Mouse (Mus musculus) left cerebral cortex, adult 11 months (tissue): ENCODE measurements at regions not wholly inside any gene's neighbourhood (a gene's known extent, or its start where the extent isn't known, plus 50 kb on each side); places are given as distances from the start of the nearest gene placed in this dataset.
"Not testable (repeated sequence)": the region's sequence is repeated elsewhere in the genome, so short reads cannot be mapped to it uniquely, and the experiment has no call there.

Source experiments
- DNase-seq: peaks from one replicate; pipeline ENCODE4 v3.0.0; 2022; ENCODE audit warnings: low spot score

- DNase-seq = no peak
Observed at GRCm38 (mm10) chr2:64443171-64443570, 345.3 kb upstream of the Fign start.

- no peak for DNase-seq
Observed at GRCm38 (mm10) chr2:64440961-64441360, 343.1 kb upstream of the Fign start.

DNA sequence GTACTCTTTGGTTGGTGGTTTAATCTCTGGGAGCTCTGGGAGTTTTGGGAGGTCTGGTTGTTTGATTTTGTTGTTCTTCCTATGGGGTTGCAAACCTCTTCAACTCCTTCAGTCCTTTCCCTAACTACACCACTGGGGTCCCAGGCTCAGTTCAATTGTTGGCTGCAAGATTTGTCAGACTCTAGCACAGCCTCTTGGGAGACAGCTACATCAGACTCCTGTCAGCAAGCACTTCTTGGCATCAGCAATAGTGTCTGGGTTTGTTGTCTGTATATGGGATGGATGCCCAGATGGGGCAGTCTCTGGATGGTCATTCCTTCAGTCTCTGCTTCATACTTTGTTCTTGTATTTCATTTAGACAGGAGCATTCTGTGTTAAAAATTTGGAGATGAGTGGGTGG is 319.3 kb upstream of the Fign start:
- DNase-seq = not testable (repeated sequence)

DNA sequence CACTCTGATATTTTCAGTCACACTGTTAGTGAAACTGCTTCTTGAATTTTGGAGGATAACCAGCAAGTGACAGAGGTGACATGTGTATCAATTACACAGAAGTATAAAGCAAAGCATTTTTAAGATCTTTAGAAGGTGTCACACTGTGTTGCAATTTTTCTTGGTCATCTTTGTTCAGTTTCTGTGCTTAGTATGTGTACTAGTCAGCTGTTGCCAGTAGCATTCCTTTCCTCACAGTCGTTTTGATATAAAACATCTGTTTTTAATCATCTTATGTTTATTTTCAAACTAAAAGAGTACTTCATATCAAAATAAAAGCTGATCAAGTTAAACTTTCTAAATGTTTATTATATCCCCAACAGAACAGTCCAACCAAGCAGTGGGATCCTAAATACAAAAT is 316.0 kb upstream of the Fign start:
- DNase-seq = no peak

GRCm38 (mm10) chr2:64413263-64413662 is 315.4 kb upstream of the Fign start:
- DNase-seq = no peak

GRCm38 (mm10) chr2:64395946-64396345 is 298.1 kb upstream of the Fign start:
- DNase-seq = no peak

DNA sequence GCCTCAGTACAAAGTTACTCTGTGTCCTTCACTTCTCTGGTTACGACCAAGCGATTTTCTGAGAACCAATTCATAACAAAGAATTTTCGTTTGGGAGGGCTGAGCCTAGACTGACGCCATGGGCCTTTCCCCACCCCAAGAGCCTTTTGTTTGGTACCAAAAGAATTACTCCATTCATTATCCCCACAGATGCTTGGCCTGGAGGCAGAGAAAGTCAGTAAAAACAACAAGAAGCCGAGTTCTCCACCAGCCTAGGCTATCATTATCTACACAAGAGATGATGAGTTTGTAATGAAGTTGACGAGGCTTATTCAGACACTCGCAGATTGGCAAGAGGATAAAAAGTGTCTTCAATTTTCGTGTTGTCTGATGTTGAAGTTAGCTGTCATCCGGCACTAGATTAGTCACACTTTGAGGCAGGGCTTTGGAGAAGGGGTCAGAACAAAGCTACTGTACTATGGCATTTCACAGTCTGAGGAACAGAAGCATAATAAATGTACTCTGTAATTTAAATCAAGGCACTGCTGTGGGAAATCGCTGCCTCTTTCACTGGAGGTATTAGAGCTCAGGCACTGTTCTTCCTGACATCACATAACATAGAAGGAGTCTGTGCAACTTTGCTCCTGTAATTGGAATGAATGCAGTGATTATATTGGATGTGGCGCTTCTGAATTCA is 296.9 kb upstream of the Fign start:
- peak; percentile 26 for DNase-seq

DNA sequence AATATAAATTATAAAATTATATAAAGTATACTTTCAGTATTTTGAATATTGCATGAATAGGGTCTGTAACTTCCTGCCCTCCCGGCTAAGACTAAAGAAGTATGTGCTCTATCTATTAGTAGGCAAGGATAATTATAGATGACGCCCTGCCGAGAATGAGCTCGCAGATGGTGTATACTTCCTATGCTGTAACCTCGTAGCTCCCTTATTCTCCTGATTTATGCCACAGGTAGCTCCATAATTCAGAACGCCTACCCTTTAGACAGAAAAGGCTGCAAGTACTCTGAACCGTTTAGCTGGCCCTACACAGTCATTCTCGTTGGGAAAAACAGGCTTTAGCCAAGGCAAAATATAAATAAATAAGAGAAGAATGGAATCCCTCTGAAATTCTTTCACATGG is 296.4 kb upstream of the Fign start:
- DNase-seq = no peak

DNA sequence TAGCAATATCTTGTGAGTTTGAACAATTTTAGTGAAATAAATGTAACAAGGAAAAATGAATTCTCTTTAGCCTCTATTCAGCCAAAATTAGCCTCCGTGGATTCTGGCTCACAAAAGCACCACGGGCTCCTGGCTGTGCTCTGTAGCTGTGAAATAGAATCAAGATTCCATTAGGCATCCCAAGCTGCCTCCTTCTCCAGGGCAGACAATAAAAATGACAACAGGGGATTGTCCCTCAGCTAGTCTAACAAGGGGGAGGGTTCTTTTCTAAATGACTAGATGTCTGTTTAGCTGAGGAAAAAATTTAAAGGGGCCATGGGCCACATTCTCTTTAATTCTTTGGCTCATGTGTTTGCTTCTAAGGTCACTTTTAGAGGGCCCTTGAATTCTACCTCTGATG is 272.0 kb upstream of the Fign start:
- peak; percentile 4 for DNase-seq

DNA sequence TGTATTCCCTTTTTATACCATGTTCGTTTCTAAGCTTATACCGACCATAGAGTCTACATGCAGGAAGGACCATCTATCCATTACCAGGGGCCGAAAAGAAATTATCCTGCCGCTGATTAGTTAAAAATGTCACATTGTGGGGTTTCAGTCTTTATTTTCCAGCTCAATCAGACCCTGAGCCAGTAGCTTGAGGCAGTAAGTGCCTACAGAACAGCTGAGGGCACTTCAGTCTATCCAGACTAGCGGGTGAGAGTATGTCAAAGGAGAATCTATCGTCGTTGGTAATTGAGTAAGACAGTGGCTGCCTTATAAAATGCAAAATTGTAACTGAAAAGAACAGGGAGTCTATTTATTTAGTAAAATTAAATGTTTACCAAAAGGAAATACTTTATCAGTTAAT is 269.4 kb upstream of the Fign start:
- no peak for DNase-seq

DNA sequence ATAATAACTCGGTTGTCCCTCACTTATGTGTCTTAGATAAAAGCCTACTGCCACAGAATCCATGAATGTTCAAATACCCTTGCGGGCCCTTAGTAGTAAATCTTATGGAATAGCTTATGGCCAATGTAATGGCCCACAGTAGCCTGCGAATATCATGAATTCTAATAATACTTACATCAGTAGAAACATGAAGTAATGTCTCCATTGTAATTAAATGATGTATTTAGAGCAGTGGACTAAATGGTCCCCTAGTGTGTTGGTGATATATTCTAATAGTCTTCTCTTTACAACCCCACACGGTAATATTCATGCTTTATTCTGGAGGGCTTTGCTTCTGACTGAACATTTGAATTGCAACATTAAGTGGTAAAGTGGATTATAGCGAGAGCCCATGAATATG is 268.7 kb upstream of the Fign start:
- DNase-seq = no peak

- no peak for DNase-seq
Observed at GRCm38 (mm10) chr2:64356286-64356685, 258.4 kb upstream of the Fign start.

DNA sequence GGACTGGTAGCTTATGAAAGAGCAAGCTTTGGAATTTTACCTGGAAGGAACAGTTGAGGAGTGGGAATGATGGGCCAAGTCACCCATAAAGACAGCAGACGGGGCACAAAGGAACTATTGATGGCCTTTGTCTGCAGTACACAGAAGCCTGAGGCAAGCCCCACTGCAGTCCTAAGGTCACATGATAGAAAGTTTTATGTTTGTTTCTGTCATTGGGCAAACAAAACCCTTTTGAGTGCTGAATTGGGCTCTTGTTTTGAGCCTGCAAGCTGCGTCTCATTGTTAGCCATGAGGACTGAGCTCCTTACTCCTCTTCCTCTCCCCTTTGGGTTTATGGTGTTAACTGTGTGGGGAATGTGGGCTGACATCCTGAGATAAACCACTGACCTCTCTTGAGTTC is 227.7 kb upstream of the Fign start:
- peak; percentile 32 for DNase-seq
